Mouse (Mus musculus): ENCODE measurements at regions not wholly inside any gene's neighbourhood (a gene's known extent, or its start where the extent isn't known, plus 50 kb on each side); places are given as distances from the start of the nearest gene placed in this dataset.

DNA sequence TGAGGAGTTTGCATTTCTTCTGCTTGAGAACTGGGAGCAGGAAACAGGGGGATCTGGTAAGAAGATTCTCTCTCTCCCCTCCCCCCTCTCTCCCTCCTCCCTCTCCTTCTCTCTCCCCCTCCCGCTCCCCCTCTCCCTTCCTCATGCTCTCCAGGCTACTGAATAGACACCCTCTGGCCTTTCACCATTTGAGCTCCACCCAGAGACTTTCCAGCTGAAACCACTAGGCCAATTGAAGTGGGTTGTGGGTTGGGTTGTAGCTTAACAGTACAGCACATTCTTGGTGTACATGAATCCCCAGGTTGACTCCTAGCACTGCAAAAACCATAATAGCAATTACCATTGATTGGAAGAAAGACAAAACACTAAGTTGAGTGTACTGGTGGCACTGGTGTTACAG is 185.0 kb upstream of the Marcks start:
- H3ac ChIP-seq (ENCODE audit: control insufficient read depth, insufficient read length), result no peak overlapping the region
- no peak for TF ChIP-seq MYOD1 (IDR thresholded peaks at IDR 0.05; ENCODE audit: control insufficient read depth in 1 of 3, insufficient read length in 2 of 3, low read depth in 2 of 3)
- TF ChIP-seq E2F4 (IDR thresholded peaks at IDR 0.05; ENCODE audit: insufficient read depth), result no peak
- TF ChIP-seq TCF3 (IDR thresholded peaks at IDR 0.05; ENCODE audit: insufficient read length, low read depth), result no peak
- TF ChIP-seq MAX (IDR thresholded peaks at IDR 0.05; ENCODE audit: low read depth), result no peak
- TF ChIP-seq CEBPB (IDR thresholded peaks at IDR 0.05; ENCODE audit: insufficient read depth, poor library complexity, severe bottlenecking), result no peak
- TF ChIP-seq USF1 (IDR thresholded peaks at IDR 0.05; ENCODE audit: low read depth), result no peak
- no peak for TF ChIP-seq TCF12 (IDR thresholded peaks at IDR 0.05; ENCODE audit: insufficient read depth, poor library complexity, severe bottlenecking)
- no peak for TF ChIP-seq MYOG (IDR thresholded peaks at IDR 0.05; ENCODE audit: control insufficient read depth in 1 of 3, insufficient read depth in 1 of 3, insufficient read length in 2 of 3, low read depth in 2 of 3)
- TF ChIP-seq REST (IDR thresholded peaks at IDR 0.05; ENCODE audit: insufficient read depth, insufficient read length), result no peak
- TF ChIP-seq POLR2A (IDR thresholded peaks at IDR 0.05; ENCODE audit: insufficient read length, low read depth), result no peak
- no peak for TF ChIP-seq SRF (IDR thresholded peaks at IDR 0.05; ENCODE audit: control insufficient read depth, insufficient read length, low read depth)
- no peak for TF ChIP-seq POLR2AphosphoS2 (IDR thresholded peaks at IDR 0.05; ENCODE audit: insufficient read length, low read depth)
- H3K27me3 ChIP-seq (ENCODE audit: control insufficient read depth, insufficient read depth, insufficient read length), result no peaks in the 10 kb centered on the region
- H3K4me2 ChIP-seq (ENCODE audit: low read depth), result no peak overlapping the region
- no peaks in the 10 kb centered on the region for H3K79me2 ChIP-seq (ENCODE audit: control insufficient read depth, insufficient read depth)
- H3K4me3 ChIP-seq, result no peak overlapping the region
- H3K36me3 ChIP-seq (ENCODE audit: control insufficient read depth, insufficient read depth), result no peaks in the 10 kb centered on the region

DNA sequence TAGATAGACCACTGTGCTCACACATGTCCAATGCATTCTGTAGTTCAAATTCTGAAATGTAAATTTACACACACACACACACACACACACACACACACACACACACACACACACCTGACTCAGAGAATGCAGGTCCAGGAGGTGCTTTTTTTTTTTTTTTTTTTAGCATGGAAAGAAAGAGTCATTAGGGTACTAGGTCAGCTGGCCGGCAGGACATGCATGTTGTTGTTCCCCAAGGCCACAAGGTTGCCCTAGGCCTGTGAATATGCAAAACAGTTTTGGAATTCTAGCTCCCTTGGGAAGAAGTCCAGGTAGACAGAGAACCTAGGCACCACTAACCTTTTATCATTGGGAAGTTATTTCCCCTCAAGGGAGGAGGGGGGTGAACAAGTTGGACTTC is 184.1 kb upstream of the Marcks start:
- TF ChIP-seq MYOD1 (IDR thresholded peaks at IDR 0.05; ENCODE audit: control insufficient read depth in 1 of 3, insufficient read length in 2 of 3, low read depth in 2 of 3) (no peak), POLR2AphosphoS2 (IDR thresholded peaks at IDR 0.05; ENCODE audit: insufficient read length, low read depth) (no peak), MAX (IDR thresholded peaks at IDR 0.05; ENCODE audit: low read depth) (no peak)
- no peak overlapping the region for H3K4me2 ChIP-seq (ENCODE audit: low read depth)

DNA sequence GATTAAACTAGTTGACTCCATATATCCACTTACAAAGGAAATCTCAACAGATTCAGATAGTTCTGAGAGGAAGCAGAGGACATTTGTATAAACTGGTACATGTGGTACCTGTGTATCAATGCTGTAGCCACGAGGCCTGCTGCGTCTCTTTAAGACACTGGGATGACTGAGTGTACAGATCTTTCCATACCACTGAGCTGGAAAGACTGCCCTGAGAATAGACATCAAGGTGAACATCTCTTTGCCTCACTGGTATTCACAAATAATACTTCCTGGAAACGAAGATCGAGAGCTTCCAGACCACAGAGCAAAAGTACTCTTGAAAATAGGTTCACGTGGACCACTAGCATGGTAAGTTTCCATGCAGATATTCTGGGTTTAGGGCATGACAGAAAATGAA is 183.6 kb upstream of the Marcks start:
- no peaks in the 10 kb centered on the region for H3K27me3 ChIP-seq (ENCODE audit: control insufficient read depth, insufficient read depth, insufficient read length)
- TF ChIP-seq E2F4 (IDR thresholded peaks at IDR 0.05; ENCODE audit: insufficient read depth) (no peak), MYOG (IDR thresholded peaks at IDR 0.05; ENCODE audit: control insufficient read depth in 1 of 3, insufficient read depth in 1 of 3, insufficient read length in 2 of 3, low read depth in 2 of 3) (no peak), MYOD1 (IDR thresholded peaks at IDR 0.05; ENCODE audit: control insufficient read depth in 1 of 3, insufficient read length in 2 of 3, low read depth in 2 of 3) (no peak), POLR2AphosphoS2 (IDR thresholded peaks at IDR 0.05; ENCODE audit: insufficient read length, low read depth) (no peak), REST (IDR thresholded peaks at IDR 0.05; ENCODE audit: insufficient read depth, insufficient read length) (no peak), SRF (IDR thresholded peaks at IDR 0.05; ENCODE audit: control insufficient read depth, insufficient read length, low read depth) (no peak), POLR2A (IDR thresholded peaks at IDR 0.05; ENCODE audit: insufficient read length, low read depth) (no peak), TCF3 (IDR thresholded peaks at IDR 0.05; ENCODE audit: insufficient read length, low read depth) (no peak), USF1 (IDR thresholded peaks at IDR 0.05; ENCODE audit: low read depth) (no peak), TCF12 (IDR thresholded peaks at IDR 0.05; ENCODE audit: insufficient read depth, poor library complexity, severe bottlenecking) (no peak), MAX (IDR thresholded peaks at IDR 0.05; ENCODE audit: low read depth) (no peak), CEBPB (IDR thresholded peaks at IDR 0.05; ENCODE audit: insufficient read depth, poor library complexity, severe bottlenecking) (no peak)
- no peak overlapping the region for H3ac ChIP-seq (ENCODE audit: control insufficient read depth, insufficient read length)
- H3K4me3 ChIP-seq, result no peak overlapping the region
- H3K36me3 ChIP-seq (ENCODE audit: control insufficient read depth, insufficient read depth), result no peaks in the 10 kb centered on the region
- no peak overlapping the region for H3K4me2 ChIP-seq (ENCODE audit: low read depth)
- no peaks in the 10 kb centered on the region for H3K79me2 ChIP-seq (ENCODE audit: control insufficient read depth, insufficient read depth)

More for the DNA sequence above, 184.1 kb upstream of the Marcks start:
- Histone ChIP-seq H3K27me3 (ENCODE audit: control insufficient read depth, insufficient read depth, insufficient read length) (no peaks in the 10 kb centered on the region), H3K4me3 (no peak overlapping the region), H3K79me2 (ENCODE audit: control insufficient read depth, insufficient read depth) (no peaks in the 10 kb centered on the region), H3K36me3 (ENCODE audit: control insufficient read depth, insufficient read depth) (no peaks in the 10 kb centered on the region), H3ac (ENCODE audit: control insufficient read depth, insufficient read length) (no peak overlapping the region)

- H3K79me2 ChIP-seq (ENCODE audit: control insufficient read depth, insufficient read depth), result no peaks in the 10 kb centered on the region
- H3K36me3 ChIP-seq (ENCODE audit: control insufficient read depth, insufficient read depth), result no peaks in the 10 kb centered on the region
- no peak overlapping the region for H3K4me3 ChIP-seq
- no peak overlapping the region for H3K4me2 ChIP-seq (ENCODE audit: low read depth)
- TF ChIP-seq REST (IDR thresholded peaks at IDR 0.05; ENCODE audit: insufficient read depth, insufficient read length) (no peak), TCF3 (IDR thresholded peaks at IDR 0.05; ENCODE audit: insufficient read length, low read depth) (no peak), POLR2AphosphoS2 (IDR thresholded peaks at IDR 0.05; ENCODE audit: insufficient read length, low read depth) (no peak), E2F4 (IDR thresholded peaks at IDR 0.05; ENCODE audit: insufficient read depth) (no peak), POLR2A (IDR thresholded peaks at IDR 0.05; ENCODE audit: insufficient read length, low read depth) (no peak), CEBPB (IDR thresholded peaks at IDR 0.05; ENCODE audit: insufficient read depth, poor library complexity, severe bottlenecking) (no peak), MYOG (IDR thresholded peaks at IDR 0.05; ENCODE audit: control insufficient read depth in 1 of 3, insufficient read depth in 1 of 3, insufficient read length in 2 of 3, low read depth in 2 of 3) (no peak), TCF12 (IDR thresholded peaks at IDR 0.05; ENCODE audit: insufficient read depth, poor library complexity, severe bottlenecking) (no peak), MYOD1 (IDR thresholded peaks at IDR 0.05; ENCODE audit: control insufficient read depth in 1 of 3, insufficient read length in 2 of 3, low read depth in 2 of 3) (no peak), SRF (IDR thresholded peaks at IDR 0.05; ENCODE audit: control insufficient read depth, insufficient read length, low read depth) (no peak), MAX (IDR thresholded peaks at IDR 0.05; ENCODE audit: low read depth) (no peak), USF1 (IDR thresholded peaks at IDR 0.05; ENCODE audit: low read depth) (no peak)
- no peaks in the 10 kb centered on the region for H3K27me3 ChIP-seq (ENCODE audit: control insufficient read depth, insufficient read depth, insufficient read length)
- no peak overlapping the region for H3ac ChIP-seq (ENCODE audit: control insufficient read depth, insufficient read length)
Measured at GRCm38 (mm10) chr10:37321171-37321570, 182.5 kb upstream of the Marcks start.

Data from myocyte (in vitro differentiated cells).